Mouse (Mus musculus) E14TG2a.4 (cell line): ENCODE measurements around the gene Fam20b.

ENCODE experiments used
- H3K27me3 ChIP-seq: 2 replicates; pipeline ENCODE4 v1.6.1; 2014; ENCODE audit warnings: low read length, control low read depth; ENCODE audit not compliant: insufficient read depth
- H3K36me3 ChIP-seq: 2 replicates; pipeline ENCODE4 v1.6.1; 2014; ENCODE audit warnings: low read length, control low read depth; ENCODE audit not compliant: insufficient read depth
- H3K4me1 ChIP-seq: replicated peaks from 2 replicates; pipeline ENCODE4 v1.6.1; 2014; ENCODE audit warnings: low read depth, low read length, control low read depth
- H3K4me3 ChIP-seq: replicated peaks from 2 replicates; pipeline ENCODE4 v1.5.1; 2014; ENCODE audit warnings: mild to moderate bottlenecking, low read length
- H3K9me3 ChIP-seq: 2 replicates; pipeline ENCODE4 v1.6.1; 2014; ENCODE audit warnings: low read length, control low read depth
- CTCF ChIP-seq: conservative IDR thresholded peaks from 2 replicates; pipeline ENCODE4 v1.5.1; 2014; ENCODE audit warnings: low read length
- NANOG ChIP-seq: IDR thresholded peaks from 2 replicates; pipeline ENCODE4 v1.6.1; 2014; ENCODE audit warnings: borderline replicate concordance, low read length, mixed read lengths
- POU5F1 ChIP-seq: IDR thresholded peaks from 2 replicates; pipeline ENCODE4 v1.6.1; 2014; ENCODE audit warnings: low read length, borderline replicate concordance

Fam20b gene

DNA sequence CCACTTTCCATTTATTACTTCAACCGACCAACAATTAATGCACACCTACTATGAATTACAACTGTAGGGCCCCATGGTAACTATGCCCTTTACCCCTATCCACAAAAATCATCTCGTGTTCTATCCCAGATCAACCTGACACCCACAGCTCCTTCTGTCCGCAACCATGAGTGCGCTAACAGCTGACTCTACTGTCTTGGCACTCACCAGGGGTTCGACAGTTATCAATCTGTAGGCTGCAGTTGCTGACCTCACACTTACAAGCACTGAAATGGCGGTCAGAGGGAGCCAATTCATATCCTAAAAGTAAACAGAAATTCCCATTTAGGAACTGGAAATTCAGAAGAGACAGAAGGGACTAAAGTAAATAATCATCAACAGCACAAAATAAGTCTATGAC is 2.2 kb downstream of the Fam20b start:
- peaks cover 18% of the 10 kb centered on the region for H3K27me3 ChIP-seq
- no peak overlapping the region for H3K4me3 ChIP-seq
- H3K36me3 ChIP-seq = no peaks in the 10 kb centered on the region
- H3K4me1 ChIP-seq = peaks cover 23% of the 10 kb centered on the region
- no peaks in the 10 kb centered on the region for H3K9me3 ChIP-seq
- TF ChIP-seq CTCF = no peak
- no peak for TF ChIP-seq NANOG
- TF ChIP-seq POU5F1 = no peak

- H3K4me3 ChIP-seq = no peak overlapping the region
- peaks cover 40% of the 10 kb centered on the region for H3K4me1 ChIP-seq
- H3K36me3 ChIP-seq = peaks cover 5% of the 10 kb centered on the region
- no peaks in the 10 kb centered on the region for H3K9me3 ChIP-seq
- H3K27me3 ChIP-seq = no peaks in the 10 kb centered on the region
- no peak for TF ChIP-seq POU5F1
- no peak for TF ChIP-seq CTCF
- no peak for TF ChIP-seq NANOG
Measured at GRCm38 (mm10) chr1:156710472-156711098, 8.3 kb downstream of the Fam20b start.

- Histone ChIP-seq H3K4me1 (peaks cover 41% of the 10 kb centered on the region), H3K27me3 (no peaks in the 10 kb centered on the region), H3K4me3 (no peak overlapping the region), H3K36me3 (peaks cover 21% of the 10 kb centered on the region), H3K9me3 (no peaks in the 10 kb centered on the region)
- TF ChIP-seq CTCF (no peak), NANOG (no peak), POU5F1 (no peak)
Measured at GRCm38 (mm10) chr1:156708672-156709071, 10.2 kb downstream of the Fam20b start.

- Histone ChIP-seq H3K9me3 (no peaks in the 10 kb centered on the region), H3K4me3 (no peak overlapping the region), H3K27me3 (no peaks in the 10 kb centered on the region), H3K4me1 (peaks cover 44% of the 10 kb centered on the region), H3K36me3 (peaks cover 32% of the 10 kb centered on the region)
- TF ChIP-seq POU5F1 = no peak
- TF ChIP-seq NANOG = no peak
- TF ChIP-seq CTCF = no peak
Measured at GRCm38 (mm10) chr1:156705696-156706285, 13.1 kb downstream of the Fam20b start.

GRCm38 (mm10) chr1:156703444-156703843 is 15.4 kb downstream of the Fam20b start:
- no peaks in the 10 kb centered on the region for H3K9me3 ChIP-seq
- no peaks in the 10 kb centered on the region for H3K27me3 ChIP-seq
- H3K4me3 ChIP-seq = no peak overlapping the region
- peaks cover 26% of the 10 kb centered on the region for H3K4me1 ChIP-seq
- TF ChIP-seq NANOG (no peak), POU5F1 (no peak), CTCF (no peak)
- peaks cover 32% of the 10 kb centered on the region for H3K36me3 ChIP-seq

DNA sequence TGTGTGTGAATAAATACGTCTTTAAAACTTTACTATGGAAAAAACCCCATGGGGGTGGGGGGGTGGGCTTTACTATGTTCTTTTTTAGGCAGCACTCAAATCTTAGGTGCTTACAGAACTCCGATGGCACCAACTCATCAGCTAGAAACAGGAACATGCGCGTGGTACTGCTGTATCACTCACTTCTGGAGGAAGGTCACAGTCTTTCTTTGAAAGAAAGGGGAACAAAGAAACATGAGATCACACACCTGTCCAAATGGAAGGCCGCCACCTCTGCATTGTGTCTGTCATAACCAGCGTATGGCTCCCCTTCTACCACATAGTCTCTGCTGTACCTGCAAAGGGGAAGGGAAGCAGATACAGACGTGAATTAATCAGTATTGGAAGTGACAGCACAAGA is 16.7 kb downstream of the Fam20b start:
- Histone ChIP-seq H3K9me3 (no peaks in the 10 kb centered on the region), H3K4me1 (peaks cover 15% of the 10 kb centered on the region), H3K27me3 (no peaks in the 10 kb centered on the region), H3K36me3 (peaks cover 37% of the 10 kb centered on the region), H3K4me3 (no peak overlapping the region)
- TF ChIP-seq CTCF (no peak), POU5F1 (no peak), NANOG (no peak)

- H3K36me3 ChIP-seq = peaks cover 63% of the 10 kb centered on the region
- no peaks in the 10 kb centered on the region for H3K9me3 ChIP-seq
- H3K27me3 ChIP-seq = no peaks in the 10 kb centered on the region
- H3K4me1 ChIP-seq = peaks cover 3% of the 10 kb centered on the region
- H3K4me3 ChIP-seq = no peak overlapping the region
- TF ChIP-seq POU5F1 (no peak), NANOG (no peak), CTCF (no peak)
Measured at GRCm38 (mm10) chr1:156686025-156686661, 32.7 kb downstream of the Fam20b start.

DNA sequence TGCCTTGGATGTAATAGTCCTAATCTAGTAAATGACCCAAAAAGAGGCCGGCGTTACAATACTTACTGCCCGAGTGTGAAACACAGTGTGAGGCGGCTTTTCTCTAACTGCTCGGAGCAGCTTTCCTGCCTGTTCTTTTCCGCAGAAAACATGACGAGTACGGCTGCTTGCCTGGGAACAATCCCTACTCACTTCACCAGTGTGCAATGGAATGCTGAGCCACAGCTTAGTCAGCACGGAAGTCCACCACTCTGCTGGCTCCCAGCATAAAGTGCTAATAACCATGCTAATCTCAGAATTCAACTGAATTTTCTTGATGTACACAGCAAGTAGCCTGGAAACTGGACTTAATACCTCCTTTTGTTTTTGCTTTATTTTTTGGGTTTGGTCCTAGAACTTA is 39.3 kb downstream of the Fam20b start:
- Histone ChIP-seq H3K4me3 (no peak overlapping the region), H3K9me3 (no peaks in the 10 kb centered on the region), H3K27me3 (peaks cover 4% of the 10 kb centered on the region), H3K36me3 (peaks cover 22% of the 10 kb centered on the region), H3K4me1 (peaks cover 42% of the 10 kb centered on the region)
- no peak for TF ChIP-seq POU5F1
- no peak for TF ChIP-seq CTCF
- no peak for TF ChIP-seq NANOG

DNA sequence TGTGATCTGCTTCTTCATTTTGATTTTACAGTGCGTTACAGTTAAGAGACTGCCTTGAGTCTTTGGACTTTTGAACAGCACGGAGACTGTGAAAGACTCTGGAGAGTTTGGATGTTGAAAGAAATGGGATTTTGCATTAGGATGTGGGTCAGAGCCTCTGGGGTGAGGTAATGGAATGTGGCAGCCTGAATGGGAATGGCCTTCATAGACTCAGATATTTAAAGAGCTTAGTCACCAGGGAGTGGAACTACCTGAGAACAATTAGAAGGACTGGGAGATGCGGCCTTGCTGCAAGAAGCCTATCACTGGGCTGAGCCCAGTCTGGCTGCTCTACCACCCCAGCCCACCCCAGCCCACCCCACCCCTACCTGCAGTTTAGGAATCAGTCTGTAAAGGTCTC is 41.7 kb downstream of the Fam20b start:
- TF ChIP-seq CTCF = no peak
- no peak for TF ChIP-seq NANOG
- TF ChIP-seq POU5F1 = no peak
- Histone ChIP-seq H3K4me1 (peaks cover 62% of the 10 kb centered on the region), H3K4me3 (no peak overlapping the region), H3K27me3 (peaks cover 7% of the 10 kb centered on the region), H3K36me3 (peaks cover 17% of the 10 kb centered on the region), H3K9me3 (no peaks in the 10 kb centered on the region)
